Mouse (Mus musculus) kidney, embryonic 14.5 days (tissue): Measurements from ENCODE around the gene Il1rapl2. TPM values are rescaled to one million over a fixed set of nuclear protein-coding genes. Genes with fewer than 3 reads are reported as not detected.

ENCODE experiments used
- ATAC-seq: fragments of 200-750 bp; cut with Nextera tagmentation; 2 replicates; pipeline ENCODE4 v1.8.0; 2017; ENCODE audit warnings: moderate number of reproducible peaks, mild to moderate bottlenecking, moderate TSS enrichment, moderate library complexity; ENCODE audit not compliant: low FRiP score, low TSS enrichment
- H3K27ac ChIP-seq: fragments of 300-500 bp; sonication (generic); 2 replicates; pipeline ENCODE4 v1.5.1; 2014; ENCODE audit warnings: low read depth, mild to moderate bottlenecking, low read length, moderate library complexity, mixed read lengths
- H3K27me3 ChIP-seq: fragments of 300-500 bp; sonication (generic); 2 replicates; pipeline ENCODE4 v1.6.1; 2014; ENCODE audit warnings: mild to moderate bottlenecking, low read length; ENCODE audit not compliant: control insufficient read depth, insufficient read depth
- H3K36me3 ChIP-seq: fragments of 300-500 bp; sonication (generic); 2 replicates; pipeline ENCODE4 v1.6.1; 2014; ENCODE audit warnings: low read length, mixed read lengths; ENCODE audit not compliant: control insufficient read depth, insufficient read depth
- H3K4me1 ChIP-seq: fragments of 300-500 bp; sonication (generic); 2 replicates; pipeline ENCODE4 v1.6.1; 2014; ENCODE audit warnings: low read length, mixed read lengths; ENCODE audit not compliant: control insufficient read depth, insufficient read depth
- H3K4me2 ChIP-seq: fragments of 300-500 bp; sonication (generic); replicated peaks from 2 replicates; pipeline ENCODE4 v1.6.1; 2014; ENCODE audit warnings: low read depth, mild to moderate bottlenecking, low read length
- H3K4me3 ChIP-seq: fragments of 300-500 bp; sonication (generic); 2 replicates; pipeline ENCODE4 v1.5.1; 2014; ENCODE audit warnings: mild to moderate bottlenecking, low read length
- H3K9ac ChIP-seq: fragments of 300-500 bp; sonication (generic); 2 replicates; pipeline ENCODE4 v1.6.1; 2014; ENCODE audit warnings: low read depth, mild to moderate bottlenecking, low read length, moderate library complexity
- H3K9me3 ChIP-seq: fragments of 300-500 bp; sonication (generic); 2 replicates; pipeline ENCODE4 v1.6.1; 2016; ENCODE audit warnings: low read length; ENCODE audit not compliant: control insufficient read depth
- WGBS: fragments of 180-500 bp; shearing (Covaris S2); extraction: QIAGEN DNeasy Blood & Tissue Kit; methylation state at CpG from one replicate; pipeline ENCODE4 v1.1.7; 2014; 5-methylcytosine and 5-hydroxymethylcytosine counted together
- polyA plus RNA-seq: library from polyadenylated mRNA; unstranded; fragments of >200 nt; fragmentation: Nextera tagmentation; extraction: Ambion mirVana; gene quantifications from 2 replicates; pipeline ENCODE4 v1.2.1, GENCODE M21; 2014

Gene Il1rapl2
- polyA plus RNA-seq, result 0.29 and 0.43 TPM in 2 replicates

GRCm38 (mm10) chrX:137570321-137571195 is at the start of gene Il1rapl2:
TSS of gene Il1rapl2 (plus strand) at chrX:137570608.
- WGBS, result 22% methylated on average over 44 of the region's 47 CpGs
- no peaks in the 10 kb centered on the region for H3K36me3 ChIP-seq
- peaks cover 32% of the 10 kb centered on the region for H3K27me3 ChIP-seq

GRCm38 (mm10) chrX:137548348-137548747 is 22.1 kb upstream of the Il1rapl2 start:
- Histone ChIP-seq H3K4me2 (no peak overlapping the region), H3K36me3 (no peaks in the 10 kb centered on the region), H3K27ac (no peak overlapping the region), H3K4me1 (no peaks in the 10 kb centered on the region), H3K9me3 (no peaks in the 10 kb centered on the region), H3K9ac (no peak overlapping the region), H3K27me3 (no peaks in the 10 kb centered on the region), H3K4me3 (no peak overlapping the region)
- WGBS, result 89% methylated on average over 2 of the region's 2 CpGs
- ATAC-seq, result no peak

More at GRCm38 (mm10) chrX:137570321-137571195, at the start of gene Il1rapl2:
- Histone ChIP-seq H3K4me2 (peak within 1 kb of the TSS; percentile 70), H3K9ac (no peak within 1 kb of the TSS), H3K27ac (no peak within 1 kb of the TSS), H3K4me1 (no peaks in the 10 kb centered on the region), H3K9me3 (no peaks in the 10 kb centered on the region), H3K4me3 (peak within 1 kb of the TSS; percentile 39)
- peak; percentile 91 for ATAC-seq

GRCm38 (mm10) chrX:137569472-137570188 is 778 bp upstream of the Il1rapl2 start:
- H3K4me3 ChIP-seq, result peak overlapping the region; percentile 39
- H3K4me2 ChIP-seq, result peak overlapping the region; percentile 70
- H3K27me3 ChIP-seq, result peaks cover 32% of the 10 kb centered on the region
- no peaks in the 10 kb centered on the region for H3K4me1 ChIP-seq
- no peak overlapping the region for H3K9ac ChIP-seq
- H3K36me3 ChIP-seq, result no peaks in the 10 kb centered on the region
- no peak overlapping the region for H3K27ac ChIP-seq
- peak; percentile 48; the same call in 1 of the 2 replicates for ATAC-seq
- no peaks in the 10 kb centered on the region for H3K9me3 ChIP-seq
- 34% methylated on average over 21 of the region's 21 CpGs for WGBS

GRCm38 (mm10) chrX:137582656-137583055 is 12.2 kb downstream of the Il1rapl2 start:
- H3K4me2 ChIP-seq, result no peak overlapping the region
- 30% methylated on average over 1 of the region's 1 CpGs for WGBS
- H3K9me3 ChIP-seq, result no peaks in the 10 kb centered on the region
- H3K27ac ChIP-seq, result no peak overlapping the region
- no peaks in the 10 kb centered on the region for H3K36me3 ChIP-seq
- no peaks in the 10 kb centered on the region for H3K4me1 ChIP-seq
- H3K4me3 ChIP-seq, result no peak overlapping the region
- ATAC-seq, result no peak
- no peak overlapping the region for H3K9ac ChIP-seq
- no peaks in the 10 kb centered on the region for H3K27me3 ChIP-seq

- Histone ChIP-seq H3K27ac (no peak overlapping the region), H3K4me2 (no peak overlapping the region), H3K4me3 (no peak overlapping the region), H3K4me1 (no peaks in the 10 kb centered on the region), H3K9ac (no peak overlapping the region), H3K36me3 (no peaks in the 10 kb centered on the region), H3K27me3 (no peaks in the 10 kb centered on the region), H3K9me3 (no peaks in the 10 kb centered on the region)
- ATAC-seq, result no peak
These were observed 50.3 kb downstream of the Il1rapl2 start for GRCm38 (mm10) chrX:137620697-137621096.

GRCm38 (mm10) chrX:137667011-137667410 is 96.6 kb downstream of the Il1rapl2 start:
- Histone ChIP-seq H3K27ac (no peak overlapping the region), H3K9me3 (no peaks in the 10 kb centered on the region), H3K4me3 (no peak overlapping the region), H3K9ac (no peak overlapping the region), H3K4me1 (no peaks in the 10 kb centered on the region), H3K4me2 (no peak overlapping the region), H3K36me3 (no peaks in the 10 kb centered on the region), H3K27me3 (no peaks in the 10 kb centered on the region)
- 30% methylated on average over 2 of the region's 2 CpGs for WGBS
- ATAC-seq, result no peak

GRCm38 (mm10) chrX:137687974-137688373 is 117.6 kb downstream of the Il1rapl2 start:
- ATAC-seq, result no peak
- Histone ChIP-seq H3K4me3 (no peak overlapping the region), H3K9me3 (no peaks in the 10 kb centered on the region), H3K4me2 (no peak overlapping the region), H3K9ac (no peak overlapping the region), H3K27ac (no peak overlapping the region), H3K36me3 (no peaks in the 10 kb centered on the region), H3K4me1 (no peaks in the 10 kb centered on the region), H3K27me3 (no peaks in the 10 kb centered on the region)
- WGBS, result 67% methylated on average over 1 of the region's 1 CpGs

GRCm38 (mm10) chrX:137700006-137700405 is 129.6 kb downstream of the Il1rapl2 start:
- Histone ChIP-seq H3K9me3 (no peaks in the 10 kb centered on the region), H3K4me2 (no peak overlapping the region), H3K36me3 (no peaks in the 10 kb centered on the region), H3K9ac (no peak overlapping the region), H3K27ac (no peak overlapping the region), H3K27me3 (no peaks in the 10 kb centered on the region), H3K4me3 (no peak overlapping the region), H3K4me1 (no peaks in the 10 kb centered on the region)
- WGBS, result 65% methylated on average over 2 of the region's 2 CpGs
- no peak for ATAC-seq

GRCm38 (mm10) chrX:137755537-137755936 is 185.1 kb downstream of the Il1rapl2 start:
- no peak overlapping the region for H3K9ac ChIP-seq
- peak; percentile 72; the same call in 1 of the 2 replicates for ATAC-seq
- H3K36me3 ChIP-seq, result no peaks in the 10 kb centered on the region
- H3K4me3 ChIP-seq, result no peak overlapping the region
- H3K27me3 ChIP-seq, result no peaks in the 10 kb centered on the region
- no peaks in the 10 kb centered on the region for H3K4me1 ChIP-seq
- H3K9me3 ChIP-seq, result no peaks in the 10 kb centered on the region
- no peak overlapping the region for H3K4me2 ChIP-seq
- WGBS, result 54% methylated on average over 3 of the region's 3 CpGs
- no peak overlapping the region for H3K27ac ChIP-seq
